Mouse (Mus musculus): ENCODE data around the gene Ankrd26. TPM values are rescaled to one million over a fixed set of nuclear protein-coding genes. Genes with fewer than 3 reads are reported as not detected.
A peak's percentile ranks its signal among the peaks of the same experiment; 100 is the strongest.

Ankrd26 gene
- polyA plus RNA-seq, 1 experiment, result 1.2 TPM

- Histone ChIP-seq H3K4me1 (ENCODE audit: control insufficient read depth, insufficient read depth, low read length) (no peaks in the 10 kb centered on the region), H3K4me3 (replicated peaks; ENCODE audit: extremely low read depth, low read depth, low read length) (no peak overlapping the region)
- DNase-seq, result no peak
- TF ChIP-seq CTCF (IDR thresholded peaks at IDR 0.05; ENCODE audit: insufficient read depth, low read length), result no peak
- WGBS, result 89% methylated on average over 12 of the region's 12 CpGs
Observed at GRCm38 (mm10) chr6:118513335-118514012, 48.6 kb downstream of the Ankrd26 start.

DNA sequence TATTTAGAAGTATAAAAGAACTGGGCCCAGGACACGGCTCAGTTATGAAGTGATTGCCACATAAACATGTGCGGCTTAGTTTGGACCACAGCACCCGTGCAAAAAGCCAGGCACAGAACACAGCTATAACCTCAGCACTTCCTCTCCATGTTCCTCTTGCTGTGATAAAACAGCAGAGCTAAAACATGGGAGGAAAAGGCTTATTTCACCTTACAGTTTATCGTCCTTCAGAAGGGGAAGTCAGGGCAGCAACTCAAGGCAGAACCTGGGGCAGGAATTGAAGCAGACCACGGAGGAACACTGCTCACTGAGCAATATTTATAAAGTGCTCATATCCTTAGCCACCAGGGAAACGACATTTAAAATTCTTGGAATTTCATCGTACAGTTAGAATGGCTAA lies 63.0 kb downstream of the Ankrd26 start:
- Histone ChIP-seq H3K4me3 (replicated peaks; ENCODE audit: extremely low read depth, low read depth, low read length) (no peak overlapping the region), H3K4me1 (ENCODE audit: control insufficient read depth, insufficient read depth, low read length) (no peaks in the 10 kb centered on the region)
- DNase-seq, result no peak
- 81% methylated on average over 7 of the region's 7 CpGs for WGBS
- TF ChIP-seq CTCF (IDR thresholded peaks at IDR 0.05; ENCODE audit: insufficient read depth, low read length) (no peak), POLR2A (IDR thresholded peaks at IDR 0.05; ENCODE audit: borderline replicate concordance, extremely low read depth, low read depth, low read length) (no peak)

DNA sequence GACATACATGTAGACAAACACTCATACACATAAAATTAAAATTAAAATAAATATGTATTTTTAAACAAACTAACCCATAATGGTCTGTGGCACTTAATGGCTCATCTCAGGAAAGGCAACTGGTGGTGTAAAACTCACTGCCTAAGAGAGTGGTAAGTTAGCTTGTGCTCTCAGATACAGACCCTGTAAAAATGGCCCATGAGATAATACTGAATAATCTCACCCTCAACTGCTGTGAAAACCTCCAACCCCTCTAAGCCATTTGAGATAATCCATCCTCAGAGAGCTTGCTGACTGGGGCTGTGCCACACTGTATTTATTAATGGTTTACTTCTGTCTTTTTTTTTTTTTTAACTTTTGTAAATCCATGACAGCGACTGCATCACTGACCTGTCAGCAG lies 79.9 kb downstream of the Ankrd26 start:
- Histone ChIP-seq H3K4me3 (replicated peaks; ENCODE audit: extremely low read depth, low read depth, low read length) (no peak overlapping the region), H3K4me1 (ENCODE audit: control insufficient read depth, insufficient read depth, low read length) (no peaks in the 10 kb centered on the region)
- no peak for DNase-seq
- 87% methylated on average over 1 of the region's 1 CpGs for WGBS
- TF ChIP-seq CTCF (IDR thresholded peaks at IDR 0.05; ENCODE audit: insufficient read depth, low read length), result no peak
- no peak for TF ChIP-seq POLR2A (IDR thresholded peaks at IDR 0.05; ENCODE audit: borderline replicate concordance, extremely low read depth, low read depth, low read length)

DNA sequence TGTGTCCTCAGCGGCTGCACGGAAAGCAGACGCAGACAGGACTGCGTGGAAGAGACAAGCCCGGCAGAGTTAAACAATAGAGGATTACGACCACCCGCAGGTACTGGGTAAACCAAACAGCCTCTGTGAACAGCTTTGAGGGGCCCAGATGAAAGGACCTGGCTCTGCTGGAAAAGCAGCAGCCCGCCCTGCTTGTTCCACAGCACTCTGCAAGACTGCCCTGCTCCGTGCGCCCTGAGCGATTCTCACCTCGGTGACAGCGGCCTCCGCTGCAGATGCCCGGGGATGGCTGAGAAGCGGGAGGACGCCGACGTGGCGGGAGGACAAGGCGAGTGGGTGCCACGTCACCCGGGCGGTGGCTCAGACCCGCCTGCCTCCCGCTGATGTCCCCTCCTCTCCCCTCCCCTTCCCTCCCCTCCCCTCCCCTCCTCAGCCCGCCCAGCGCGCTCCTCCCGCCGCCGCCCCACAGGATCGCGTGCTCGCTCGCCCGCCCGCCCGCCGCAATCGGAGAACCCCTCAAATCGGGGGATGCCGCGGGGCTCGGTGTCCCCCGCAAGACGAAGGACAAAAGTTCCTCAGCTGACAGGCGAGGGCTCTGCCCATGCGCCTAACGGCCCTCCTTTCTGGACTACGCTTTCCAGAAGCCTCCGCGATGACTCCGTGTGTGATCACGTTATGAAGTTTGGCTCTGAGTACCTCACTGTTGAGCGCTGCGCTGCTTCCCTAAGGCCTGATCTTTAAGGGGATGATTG lies 82.9 kb downstream of the Ankrd26 start, which contains the start of gene Zfp9:
Gene Zfp9 (minus strand): TSS at position 364 of the 752 bp plus-strand sequence.
- DNase-seq, result peak; percentile 68
- under 1% methylated on average over 55 of the region's 57 CpGs for WGBS
- TF ChIP-seq CTCF (IDR thresholded peaks at IDR 0.05; ENCODE audit: insufficient read depth, low read length) (no peak), POLR2A (IDR thresholded peaks at IDR 0.05; ENCODE audit: borderline replicate concordance, extremely low read depth, low read depth, low read length) (peak; percentile 70; the same call in 1 of the 2 replicates)
- Histone ChIP-seq H3K4me1 (ENCODE audit: control insufficient read depth, insufficient read depth, low read length) (no peaks in the 10 kb centered on the region), H3K4me3 (replicated peaks; ENCODE audit: extremely low read depth, low read depth, low read length) (peak within 1 kb of the TSS; percentile 80)

GRCm38 (mm10) chr6:118477875-118478785 lies 83.9 kb downstream of the Ankrd26 start:
- no peak for DNase-seq
- Histone ChIP-seq H3K4me1 (ENCODE audit: control insufficient read depth, insufficient read depth, low read length) (no peaks in the 10 kb centered on the region), H3K4me3 (replicated peaks; ENCODE audit: extremely low read depth, low read depth, low read length) (peak overlapping the region; percentile 51)
- 48% methylated on average over 10 of the region's 10 CpGs for WGBS
- TF ChIP-seq POLR2A (IDR thresholded peaks at IDR 0.05; ENCODE audit: borderline replicate concordance, extremely low read depth, low read depth, low read length), result no peak
- TF ChIP-seq CTCF (IDR thresholded peaks at IDR 0.05; ENCODE audit: insufficient read depth, low read length), result no peak

GRCm38 (mm10) chr6:118462069-118462705 lies 99.8 kb downstream of the Ankrd26 start:
- DNase-seq, result no peak
- H3K4me3 ChIP-seq (replicated peaks; ENCODE audit: extremely low read depth, low read depth, low read length), result no peak overlapping the region

GRCm38 (mm10) chr6:118457726-118458125 lies 104.3 kb downstream of the Ankrd26 start:
- Histone ChIP-seq H3K4me1 (ENCODE audit: control insufficient read depth, insufficient read depth, low read length) (peaks cover 5% of the 10 kb centered on the region; the same call in 1 of the 2 replicates), H3K4me3 (replicated peaks; ENCODE audit: extremely low read depth, low read depth, low read length) (no peak overlapping the region)
- 95% methylated on average over 1 of the region's 1 CpGs for WGBS
- DNase-seq, result no peak
- TF ChIP-seq CTCF (IDR thresholded peaks at IDR 0.05; ENCODE audit: insufficient read depth, low read length) (no peak), POLR2A (IDR thresholded peaks at IDR 0.05; ENCODE audit: borderline replicate concordance, extremely low read depth, low read depth, low read length) (no peak)

More at GRCm38 (mm10) chr6:118462069-118462705, 99.8 kb downstream of the Ankrd26 start:
- 87% methylated on average over 15 of the region's 15 CpGs for WGBS
- TF ChIP-seq POLR2A (IDR thresholded peaks at IDR 0.05; ENCODE audit: borderline replicate concordance, extremely low read depth, low read depth, low read length), result no peak
- no peak for TF ChIP-seq CTCF (IDR thresholded peaks at IDR 0.05; ENCODE audit: insufficient read depth, low read length)
- H3K4me1 ChIP-seq (ENCODE audit: control insufficient read depth, insufficient read depth, low read length), result no peaks in the 10 kb centered on the region

- Histone ChIP-seq H3K4me3 (replicated peaks; ENCODE audit: extremely low read depth, low read depth, low read length) (peak within 1 kb of the TSS; percentile 82), H3K4me1 (ENCODE audit: control insufficient read depth, insufficient read depth, low read length) (peaks cover 5% of the 10 kb centered on the region; the same call in 1 of the 2 replicates)
- DNase-seq, result peak; percentile 80
- under 1% methylated on average over 43 of the region's 43 CpGs for whole genome bisulfite sequencing
- peak; percentile 27 for TF ChIP-seq CTCF (IDR thresholded peaks at IDR 0.05; ENCODE audit: insufficient read depth, low read length)
- peak; percentile 84; the same call in 1 of the 2 replicates for TF ChIP-seq POLR2A (IDR thresholded peaks at IDR 0.05; ENCODE audit: borderline replicate concordance, extremely low read depth, low read depth, low read length)
Observed at GRCm38 (mm10) chr6:118455042-118455631, 106.9 kb downstream of the Ankrd26 start, which contains the start of gene Zfp248. Zfp248 (minus strand) TSS chr6:118455528.
